Mouse (Mus musculus) lung, postnatal 14 days (tissue): ENCODE measurements around the gene Acer3.
A peak's percentile ranks its signal among the peaks of the same experiment; 100 is the strongest.

Experiments used
- DNase-seq: peaks from one replicate; pipeline ENCODE4 v3.0.0; 2021

Acer3 gene

GRCm38 (mm10) chr7:98177929-98178559 is 143.0 kb downstream of the Acer3 start, which contains the start of gene Capn5:
TSS of gene Capn5 (minus strand) at chr7:98178274.
- DNase-seq, result peak; percentile 68

GRCm38 (mm10) chr7:98177566-98177928 is 143.5 kb downstream of the Acer3 start:
- DNase-seq, result no peak

DNA sequence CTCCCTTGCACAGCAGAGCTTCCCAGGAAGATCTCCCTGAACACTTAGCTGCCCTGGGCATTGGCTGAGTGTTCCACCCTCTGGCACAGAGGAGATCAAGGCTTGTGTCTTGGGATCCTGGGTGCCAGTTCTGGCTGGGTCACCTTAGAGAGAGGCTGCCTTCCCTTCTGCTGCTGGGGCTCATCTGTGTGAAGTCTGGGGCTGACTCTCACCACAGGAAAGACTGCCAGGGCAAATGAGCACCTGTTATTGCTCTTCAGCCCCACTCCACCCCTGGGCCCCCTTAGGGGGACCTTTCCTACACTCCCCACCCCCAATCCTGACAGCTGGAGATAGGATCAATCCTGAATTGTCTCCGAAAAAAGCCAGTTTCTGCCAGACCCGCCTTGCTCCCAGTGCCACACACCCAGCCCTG is 143.9 kb downstream of the Acer3 start:
- no peak for DNase-seq

- DNase-seq, result no peak
Measured at GRCm38 (mm10) chr7:98176322-98177070, 144.5 kb downstream of the Acer3 start.

GRCm38 (mm10) chr7:98174883-98175755 is 145.9 kb downstream of the Acer3 start:
- no peak for DNase-seq

DNA sequence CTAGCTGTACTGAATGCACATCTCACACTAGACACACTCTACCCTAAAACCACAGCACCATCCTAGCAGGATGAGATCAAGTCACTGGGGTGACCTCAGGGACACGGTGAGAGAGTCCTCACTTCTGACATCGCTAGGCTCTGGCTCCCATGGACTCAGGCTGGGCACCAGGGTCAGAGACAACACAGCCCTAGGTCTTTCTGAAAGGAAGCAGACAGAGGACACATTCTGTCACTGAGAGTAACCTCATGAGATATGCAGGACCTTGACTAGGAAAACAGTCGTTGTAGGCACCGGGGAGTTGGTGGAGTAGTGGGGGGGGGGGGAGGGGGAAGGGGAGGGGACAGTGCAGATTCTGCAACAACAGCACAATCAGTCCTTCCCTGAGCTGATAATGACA is 147.6 kb downstream of the Acer3 start:
- DNase-seq, result no peak

DNA sequence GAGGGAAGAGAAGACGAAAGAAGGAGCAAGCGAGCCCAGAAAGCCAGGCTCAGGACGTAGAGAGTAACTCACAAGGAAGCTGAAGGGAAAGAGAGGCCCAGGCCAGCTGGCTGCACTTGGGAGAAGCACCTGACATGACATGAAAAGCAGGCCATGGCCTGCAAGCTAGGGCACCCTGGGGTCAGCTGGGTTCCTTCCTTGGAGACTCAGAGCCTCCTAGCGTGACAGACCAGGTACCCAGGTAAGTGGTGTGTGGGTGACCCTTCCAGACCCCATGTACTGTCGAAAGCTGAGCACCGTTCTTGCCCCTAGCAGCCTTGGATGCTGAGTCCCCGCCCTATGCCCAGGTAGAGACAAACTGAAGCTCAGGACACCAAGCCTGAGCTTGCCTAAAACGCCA is 148.3 kb downstream of the Acer3 start:
- DNase-seq, result no peak

- peak; percentile 40 for DNase-seq
Measured at GRCm38 (mm10) chr7:98171141-98172073, 149.6 kb downstream of the Acer3 start.

DNA sequence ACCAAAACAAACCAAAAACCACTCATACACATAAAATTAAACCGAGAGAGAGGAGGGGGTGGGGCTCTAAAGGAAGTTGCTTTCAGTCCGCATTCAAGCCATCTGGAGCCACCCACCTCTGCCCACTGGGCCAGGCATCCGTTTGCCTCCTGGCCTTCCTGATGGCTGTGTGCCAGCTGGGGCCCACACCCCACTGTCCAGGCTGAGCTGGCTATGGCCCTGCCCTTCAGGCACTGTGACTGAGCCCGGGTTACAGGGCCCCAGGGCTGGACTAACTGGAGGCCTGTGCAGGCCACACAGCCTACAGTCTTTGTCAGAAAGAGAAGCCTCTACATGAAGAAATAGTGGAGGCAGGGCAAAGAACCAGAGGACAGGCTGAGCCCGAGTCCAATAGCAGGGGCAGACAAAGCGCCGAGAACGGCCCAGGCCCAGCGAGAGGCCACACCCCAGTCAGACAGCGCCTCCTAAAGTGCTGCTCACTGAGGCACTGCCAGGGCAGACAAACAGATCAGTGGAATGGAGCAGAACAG is 155.9 kb downstream of the Acer3 start:
- DNase-seq, result peak; percentile 54

DNA sequence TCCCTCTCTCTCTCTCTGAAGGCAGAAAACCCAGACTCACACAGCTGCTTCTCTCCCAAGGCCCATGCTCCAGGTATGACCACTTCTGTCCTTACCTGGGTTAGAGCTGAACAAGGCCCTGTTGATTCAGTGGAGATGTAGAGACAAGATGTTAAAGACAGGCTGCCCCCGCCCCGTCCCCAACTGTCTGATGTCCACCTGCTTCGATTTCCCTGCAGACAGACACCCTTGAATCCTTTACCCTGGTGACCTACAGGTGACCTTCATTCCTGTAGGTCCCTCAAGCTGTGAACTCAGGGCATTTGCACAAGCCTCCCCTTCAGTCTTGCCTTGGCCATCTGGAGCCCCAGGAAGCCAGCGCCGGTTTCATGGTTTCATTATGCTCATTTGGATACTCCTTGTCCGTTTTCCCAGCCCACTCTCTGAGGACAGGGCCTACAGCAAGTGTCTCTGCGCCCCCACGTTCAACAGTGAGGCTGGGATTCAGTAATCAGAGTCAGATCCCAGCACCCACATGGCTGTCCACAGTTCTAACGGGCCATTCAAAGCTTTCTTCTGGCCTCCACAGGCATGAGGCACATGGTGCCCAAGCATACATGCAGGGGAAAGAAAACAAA is 156.5 kb downstream of the Acer3 start:
- DNase-seq, result no peak

DNA sequence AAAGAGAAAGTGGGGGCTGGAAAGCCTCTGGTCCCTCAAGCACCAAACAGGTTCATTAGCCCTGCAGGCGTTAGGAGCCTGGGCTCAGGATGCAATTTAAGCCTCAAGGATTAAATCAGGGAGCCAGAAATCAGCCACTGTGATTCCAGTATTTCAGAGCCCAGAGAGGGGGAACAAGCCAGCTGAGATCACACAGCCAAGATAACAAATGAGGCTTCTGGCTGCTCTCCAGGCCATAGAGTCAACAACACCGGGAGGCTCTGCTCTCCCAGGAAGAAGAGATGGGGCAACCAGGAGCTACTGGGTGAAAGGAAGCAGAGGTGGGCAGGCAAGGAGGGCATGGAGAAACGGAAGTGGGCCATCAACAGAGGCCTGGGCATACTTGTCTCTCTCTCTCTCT is 157.3 kb downstream of the Acer3 start:
- DNase-seq, result no peak

- DNase-seq, result no peak
Measured at GRCm38 (mm10) chr7:98162239-98162638, 158.8 kb downstream of the Acer3 start.

- DNase-seq, result peak; percentile 51
Measured at GRCm38 (mm10) chr7:98160041-98160740, 160.8 kb downstream of the Acer3 start.

GRCm38 (mm10) chr7:98158481-98158880 is 162.5 kb downstream of the Acer3 start:
- peak; percentile 73 for DNase-seq

GRCm38 (mm10) chr7:98157636-98158332 is 163.2 kb downstream of the Acer3 start:
- DNase-seq, result no peak
